Mouse (Mus musculus) olfactory bulb, adult 2 months (tissue): ENCODE measurements around the gene Fcho1.

Experiments used
- CTCF ChIP-seq: fragments of 200-500 bp; IDR thresholded peaks from 2 replicates; pipeline ENCODE4 v1.5.1; 2012; ENCODE audit warnings: low read depth, mild to moderate bottlenecking, low read length, moderate library complexity; ENCODE audit not compliant: insufficient read depth
- POLR2A ChIP-seq: fragments of 200-500 bp; IDR thresholded peaks from 2 replicates; pipeline ENCODE4 v1.6.1; 2012; ENCODE audit warnings: mild to moderate bottlenecking, low read depth, low read length, moderate library complexity; ENCODE audit not compliant: insufficient read depth

DNA sequence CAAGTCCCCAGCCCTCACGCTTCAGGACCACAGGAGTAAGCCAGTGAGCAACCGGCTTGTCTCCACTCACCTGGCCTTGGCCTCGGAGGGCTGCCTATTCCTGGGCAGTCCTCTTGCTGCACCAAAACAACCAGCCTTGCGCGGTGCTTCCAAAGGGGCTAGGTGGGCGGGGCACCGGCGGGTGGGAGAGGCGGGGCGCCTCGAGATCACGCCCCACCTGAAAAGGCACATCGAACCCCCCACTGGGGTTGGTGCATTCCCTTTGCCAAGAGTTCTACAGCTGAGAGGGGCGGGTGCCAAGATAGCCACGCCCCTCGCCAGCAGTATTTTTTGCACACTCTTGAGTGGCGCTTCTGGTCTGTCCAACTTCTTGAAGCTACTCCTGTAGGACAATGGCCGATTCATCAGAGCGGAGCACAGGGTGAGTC lies 16.2 kb upstream of the Fcho1 start:
- TF ChIP-seq CTCF (no peak), POLR2A (no peak)
